Mouse (Mus musculus): ENCODE measurements at regions not wholly inside any gene's neighbourhood (a gene's known extent, or its start where the extent isn't known, plus 50 kb on each side); places are given as distances from the start of the nearest gene placed in this dataset.

DNA sequence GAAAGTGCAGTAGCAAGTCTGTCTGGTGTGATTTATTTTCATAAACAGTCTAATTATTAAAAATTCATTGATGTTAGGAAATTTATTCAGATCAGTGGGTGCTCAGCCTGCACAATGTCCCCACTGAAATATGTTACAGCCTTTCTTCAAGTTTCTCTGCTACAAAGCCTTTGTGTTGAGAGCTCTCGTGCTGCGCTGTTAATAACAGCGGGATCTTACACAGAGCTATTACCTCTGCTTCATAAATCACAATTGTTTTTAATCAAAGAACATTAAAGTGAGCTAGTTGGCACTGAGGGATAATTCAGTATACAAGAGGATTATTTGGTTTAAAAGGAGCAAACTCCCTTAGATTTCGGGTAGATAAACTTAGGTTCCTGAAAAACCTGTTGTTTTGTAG, 85.7 kb upstream of the Vgll3 start:
- no peak for TF ChIP-seq CTCF (IDR thresholded peaks at IDR 0.05; ENCODE audit: extremely low read depth, insufficient read depth, insufficient read length, insufficient replicate concordance)
- TF ChIP-seq POLR2A (IDR thresholded peaks at IDR 0.05; ENCODE audit: low read depth, low read length): no peak

Data from spleen, adult 2 months (tissue).